Mouse (Mus musculus): Measurements from ENCODE around the gene Mcf2l. TPM values are rescaled to one million over a fixed set of nuclear protein-coding genes. Genes with fewer than 3 reads are reported as not detected.

Mcf2l gene
- total RNA-seq, 1 experiment from 2014 or later, result 26.9 TPM

DNA sequence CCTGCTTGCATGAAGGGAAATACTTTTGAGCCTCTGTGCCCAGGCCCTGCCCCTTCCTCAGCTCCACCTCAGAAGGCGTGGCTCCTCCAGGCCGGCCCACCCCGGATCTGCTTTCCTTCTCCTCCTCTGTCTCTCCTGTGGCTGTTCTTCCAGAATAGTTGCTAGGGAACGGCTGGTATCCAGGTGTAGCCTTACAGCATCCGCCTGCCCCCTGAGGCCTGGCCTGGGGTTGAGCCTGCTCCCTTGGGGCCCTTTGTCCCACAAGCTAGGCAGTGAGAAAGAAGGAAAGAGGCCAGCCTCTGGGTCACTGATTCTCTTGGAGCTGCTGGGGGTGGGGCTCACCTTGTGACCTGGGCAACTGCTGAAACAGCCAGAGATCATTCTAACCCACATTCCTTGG, 38.4 kb downstream of the Mcf2l start:
- no peak for DNase-seq

DNA sequence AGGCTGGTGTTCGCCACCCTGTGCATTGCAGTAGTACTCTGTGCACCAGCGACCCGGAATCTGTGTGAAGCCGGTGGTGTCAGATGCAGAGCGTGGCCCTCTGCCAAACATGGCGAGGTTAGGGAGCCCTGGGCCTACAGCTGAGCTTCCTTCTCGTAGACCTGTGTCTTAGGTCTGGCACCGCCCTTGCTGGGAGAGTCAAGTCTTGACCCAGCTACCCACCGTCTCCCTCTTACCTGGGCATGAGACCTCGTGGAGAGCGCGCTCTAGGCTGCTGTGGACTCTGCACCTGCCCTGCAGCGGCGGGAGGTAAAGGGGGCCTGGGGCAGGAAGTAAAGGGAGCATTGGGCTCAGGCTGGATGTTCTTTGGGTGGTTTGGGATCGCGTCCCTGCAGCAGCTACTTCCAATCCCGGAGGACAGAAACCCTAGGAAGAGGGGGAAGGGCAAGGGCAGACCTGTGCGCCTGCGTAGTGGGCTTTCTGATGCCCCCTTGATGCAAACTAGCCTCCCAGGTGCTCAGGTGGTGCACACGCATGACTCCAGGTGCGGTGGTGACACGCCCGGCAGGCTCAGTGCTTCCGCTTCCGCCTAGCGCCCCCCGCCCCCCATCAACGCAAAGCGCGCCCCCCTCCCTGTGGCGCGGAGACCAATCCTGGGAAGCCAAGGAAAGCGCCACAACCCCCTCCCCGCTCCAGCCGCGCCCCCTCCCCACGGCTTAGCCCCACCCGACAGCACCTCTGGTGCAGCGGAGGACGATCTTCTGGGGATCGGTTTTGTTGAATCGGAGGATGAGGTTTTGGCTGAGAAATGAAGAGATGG, 41.8 kb downstream of the Mcf2l start:
- DNase-seq, result no peak

DNA sequence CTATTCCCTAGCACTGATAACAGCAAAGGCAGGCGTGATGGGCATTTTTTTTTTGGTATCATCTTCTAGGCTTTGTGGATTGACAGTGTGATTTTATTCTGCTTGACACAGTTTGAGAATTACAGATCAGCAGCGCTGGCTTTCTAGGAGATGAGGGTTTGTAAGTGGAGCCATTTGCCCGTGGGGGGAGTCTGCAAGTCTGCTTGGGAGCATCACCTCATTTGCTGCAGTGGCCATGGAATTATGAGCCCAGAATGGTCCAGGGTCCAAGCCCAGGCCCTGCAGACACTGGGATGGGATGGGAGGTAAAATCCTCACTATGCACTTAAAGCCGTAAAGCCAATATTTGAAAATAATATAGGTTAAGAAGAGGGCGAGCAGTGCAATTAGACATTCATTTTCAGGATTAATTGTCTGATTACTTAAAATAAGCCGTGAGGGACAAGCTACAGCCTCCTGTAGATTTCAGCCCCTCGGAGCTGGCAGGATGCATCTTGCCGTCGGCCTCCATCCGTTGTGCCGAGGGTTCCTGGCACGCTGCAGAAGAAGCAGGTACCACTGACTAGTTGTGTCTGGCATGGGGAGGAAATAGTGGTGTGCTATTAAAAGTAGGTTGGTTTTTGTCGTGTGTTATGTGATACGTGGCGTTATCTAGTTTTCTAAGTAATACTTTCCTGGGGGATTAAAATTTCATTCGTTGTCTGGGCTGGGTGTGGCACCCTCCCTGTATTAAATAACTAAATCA, 42.7 kb downstream of the Mcf2l start:
- DNase-seq, result no peak

DNA sequence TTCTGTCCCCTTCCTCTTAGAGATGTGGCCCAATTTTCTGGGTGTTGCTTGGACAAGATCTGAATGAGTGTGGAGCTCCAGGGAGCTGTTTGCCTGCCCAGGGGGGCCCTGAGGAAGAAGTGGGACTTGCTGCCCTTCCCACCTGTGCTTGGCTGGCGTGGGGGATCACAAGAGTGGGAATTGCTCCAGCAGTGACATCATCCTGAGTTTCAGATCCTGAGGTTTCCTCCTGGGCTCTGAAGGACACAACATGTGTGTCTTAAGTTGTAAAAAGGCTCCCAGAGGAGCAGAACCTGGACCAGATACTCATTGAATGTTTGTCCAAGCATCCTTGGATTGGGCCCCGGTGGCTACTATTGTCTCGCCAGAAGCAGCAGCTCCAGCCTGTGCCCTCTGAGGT, 43.4 kb downstream of the Mcf2l start:
- no peak for DNase-seq

DNA sequence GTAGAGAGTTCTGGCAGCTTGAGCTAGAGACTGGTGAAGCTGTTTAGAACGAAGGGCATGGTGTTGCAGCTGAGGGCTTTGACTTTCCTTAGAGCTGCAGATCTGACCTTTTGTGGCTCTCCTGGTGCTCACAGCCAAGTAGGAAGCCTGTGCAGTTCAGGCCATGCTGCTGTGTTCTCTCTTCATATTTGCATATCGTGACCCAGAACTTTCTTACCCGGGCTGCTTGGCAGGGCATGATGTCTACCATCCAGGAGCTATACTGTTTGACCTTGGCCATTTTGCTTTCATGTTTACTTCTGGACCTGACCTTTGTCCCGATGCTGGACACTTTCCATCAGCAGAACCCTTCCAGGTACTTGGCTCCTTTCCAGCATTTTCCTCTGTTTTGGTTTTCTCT, 44.2 kb downstream of the Mcf2l start:
- no peak for DNase-seq

DNA sequence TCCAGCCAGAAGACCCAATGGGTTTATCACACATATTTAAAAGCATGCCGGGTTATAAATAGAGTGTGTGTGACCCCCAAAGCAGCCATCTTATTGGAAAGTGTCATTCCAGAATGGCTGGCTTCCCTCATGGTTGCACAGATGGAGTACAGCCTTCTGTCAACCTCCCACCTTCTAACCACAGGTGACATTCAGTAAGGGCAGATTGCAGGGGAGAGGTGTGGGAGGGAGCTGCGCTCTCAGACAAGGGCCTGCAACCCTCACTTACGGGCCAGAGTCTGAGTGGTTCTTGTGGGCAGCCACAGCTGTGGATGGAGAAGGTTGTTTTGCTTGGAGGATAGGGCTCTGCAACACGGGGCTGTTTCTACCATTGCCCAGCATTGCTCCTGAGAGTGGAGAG, 47.0 kb downstream of the Mcf2l start:
- no peak for DNase-seq

DNA sequence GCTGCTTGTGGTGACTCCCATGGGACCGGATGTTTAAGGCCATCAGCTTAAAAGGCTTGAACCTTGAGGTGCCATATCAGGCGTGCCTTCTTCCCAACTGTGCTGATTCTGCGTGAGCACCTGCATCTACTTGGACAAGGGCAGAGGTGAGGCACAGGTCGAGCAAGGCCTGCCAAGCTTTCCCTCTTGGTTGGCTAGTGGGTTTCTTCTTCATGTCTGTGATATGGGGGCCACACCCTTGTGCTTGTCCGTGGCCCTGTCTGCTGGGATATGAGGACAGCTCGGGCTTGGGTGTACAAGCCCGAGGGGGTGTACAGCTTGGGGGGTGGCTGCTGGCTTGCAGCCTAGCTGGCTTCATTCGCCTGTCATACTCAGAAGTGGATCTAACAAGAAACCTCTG, 51.4 kb downstream of the Mcf2l start:
- no peak for DNase-seq

DNA sequence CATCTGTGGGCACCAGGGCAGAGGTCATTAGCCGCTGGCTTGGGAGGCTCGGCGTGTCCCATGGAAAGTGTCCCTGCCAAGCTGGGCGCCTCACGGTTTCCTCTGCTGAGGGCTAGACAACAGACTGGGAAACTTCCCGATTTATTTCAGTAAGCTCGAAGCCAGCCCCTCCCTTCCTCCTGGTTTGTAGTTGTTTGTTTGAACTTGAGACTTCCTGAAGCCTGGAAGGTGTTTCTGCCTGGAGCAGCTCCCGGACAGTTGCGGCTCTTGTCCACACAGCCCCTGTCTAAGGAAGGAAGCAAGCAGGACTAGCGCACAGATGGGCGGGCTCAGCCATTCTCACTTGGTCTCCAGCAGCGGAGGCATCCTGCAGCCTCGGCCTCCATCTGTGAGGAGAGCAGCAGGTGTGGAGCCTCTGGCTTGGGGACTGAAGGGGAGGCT, 52.4 kb downstream of the Mcf2l start:
- peak; percentile 46 for DNase-seq

DNA sequence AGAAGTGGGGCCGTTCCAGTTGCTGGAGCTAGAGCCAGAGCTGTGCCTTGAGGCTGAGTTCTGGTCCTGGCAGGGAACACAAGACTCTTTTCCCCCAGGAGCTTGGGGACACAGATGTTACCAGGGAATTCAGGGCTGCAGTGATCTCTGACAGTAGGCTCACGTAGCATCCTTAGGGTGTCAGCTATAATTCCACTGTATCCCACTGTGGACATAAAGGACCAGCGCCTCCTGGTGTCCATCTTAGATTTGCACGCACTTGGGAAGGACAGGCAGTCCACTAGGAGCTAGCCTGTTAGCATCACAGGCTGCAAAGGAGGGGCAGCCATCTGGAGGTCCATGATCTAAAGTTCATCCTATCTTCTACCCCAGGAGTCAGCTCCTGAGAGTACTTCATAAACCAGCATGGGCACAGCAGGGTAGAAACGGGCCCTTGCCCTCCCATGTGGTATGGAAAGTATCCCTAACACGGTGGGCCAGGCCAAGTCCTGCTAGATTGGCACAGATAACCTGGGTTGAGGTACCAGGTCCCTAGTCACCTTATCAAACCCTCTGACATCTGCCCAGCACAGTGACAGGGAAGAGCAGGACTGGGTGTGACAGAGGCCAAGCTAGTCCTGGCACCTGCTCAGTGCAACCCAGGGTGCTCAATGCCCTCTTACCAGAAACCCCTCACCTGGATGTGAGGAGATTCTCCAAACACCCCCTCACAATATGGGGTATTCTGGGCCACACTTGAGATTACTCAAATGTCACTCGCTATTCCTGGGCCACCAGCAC, 53.8 kb downstream of the Mcf2l start:
- peak; percentile 67 for DNase-seq

DNA sequence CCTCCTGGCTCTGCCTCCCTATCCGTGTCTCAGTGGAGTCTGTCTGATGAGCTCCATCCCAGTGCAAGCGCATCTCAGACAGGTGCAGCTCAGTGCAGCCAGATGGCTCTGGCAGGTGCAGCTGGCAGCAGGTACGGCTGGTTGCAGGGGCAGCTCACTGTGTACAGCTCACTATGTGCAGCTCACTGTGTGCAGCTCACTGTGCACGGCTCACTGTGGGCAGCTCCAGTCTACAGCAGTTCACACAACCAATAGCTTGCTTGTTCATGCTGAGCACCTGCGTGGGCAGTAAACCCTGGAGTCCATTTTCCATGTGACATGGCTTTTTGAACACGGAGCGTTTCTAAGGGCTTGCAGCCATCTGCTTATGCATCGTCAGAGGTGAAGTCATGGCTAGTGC, 54.4 kb downstream of the Mcf2l start:
- no peak for DNase-seq

DNA sequence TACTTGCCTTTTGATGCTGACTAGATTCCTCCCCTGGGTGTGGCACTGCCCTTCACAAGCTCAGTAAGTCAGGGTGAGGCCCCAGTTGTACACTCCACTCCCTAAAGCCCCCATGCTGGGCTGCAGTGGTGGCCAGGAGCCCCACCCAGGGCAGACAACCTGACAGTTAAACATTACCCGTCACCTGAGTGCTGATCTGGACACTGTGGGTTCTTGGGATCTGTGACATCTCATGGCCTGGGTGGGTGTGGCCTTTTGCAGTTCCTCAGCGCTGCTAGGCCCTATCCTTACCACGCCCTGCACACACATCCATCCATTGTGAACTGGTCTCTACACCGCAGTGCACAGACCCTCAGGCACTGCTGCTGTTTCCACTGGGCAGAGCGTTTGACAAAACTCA, 55.3 kb downstream of the Mcf2l start:
- no peak for DNase-seq

DNA sequence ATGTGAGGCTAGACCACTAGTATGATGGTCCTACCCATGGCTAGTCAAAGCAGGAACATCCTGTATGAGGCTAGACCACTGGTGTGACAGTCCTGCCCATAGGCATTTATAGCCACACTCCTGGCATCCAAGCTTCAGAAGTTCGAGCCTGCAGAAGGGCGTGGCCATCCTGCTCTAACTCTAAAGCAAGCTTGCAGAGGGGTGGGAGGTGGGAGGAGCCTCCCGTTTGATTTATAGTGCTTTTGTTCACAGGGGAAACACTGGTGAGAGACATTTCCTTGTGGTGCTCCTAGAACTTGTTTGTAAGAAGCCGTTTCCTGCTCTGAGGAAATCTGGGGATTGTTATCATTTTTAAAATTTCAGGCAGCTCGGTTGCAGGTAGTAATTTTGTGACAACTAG, 56.7 kb downstream of the Mcf2l start:
- no peak for DNase-seq

DNA sequence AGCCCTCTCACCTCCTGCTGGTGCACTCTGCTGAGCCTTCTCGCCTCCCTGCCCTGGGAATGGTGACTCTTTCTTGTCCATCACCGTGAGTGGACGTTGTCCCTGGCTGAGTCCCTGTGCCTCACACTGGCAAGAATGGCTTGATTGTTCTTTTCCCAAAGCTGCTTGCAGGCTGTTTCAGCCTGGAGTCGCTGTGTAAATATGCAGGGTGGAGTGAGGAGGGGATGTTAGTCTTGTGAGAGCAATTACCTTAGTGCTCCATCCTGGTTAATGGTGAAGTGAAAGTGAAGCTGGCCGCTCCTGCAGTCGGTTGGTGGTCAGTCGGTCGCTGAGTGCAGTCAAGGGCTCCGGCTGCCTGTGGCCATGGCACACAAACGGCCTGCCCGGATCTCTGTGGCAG, 57.8 kb downstream of the Mcf2l start:
- no peak for DNase-seq

DNA sequence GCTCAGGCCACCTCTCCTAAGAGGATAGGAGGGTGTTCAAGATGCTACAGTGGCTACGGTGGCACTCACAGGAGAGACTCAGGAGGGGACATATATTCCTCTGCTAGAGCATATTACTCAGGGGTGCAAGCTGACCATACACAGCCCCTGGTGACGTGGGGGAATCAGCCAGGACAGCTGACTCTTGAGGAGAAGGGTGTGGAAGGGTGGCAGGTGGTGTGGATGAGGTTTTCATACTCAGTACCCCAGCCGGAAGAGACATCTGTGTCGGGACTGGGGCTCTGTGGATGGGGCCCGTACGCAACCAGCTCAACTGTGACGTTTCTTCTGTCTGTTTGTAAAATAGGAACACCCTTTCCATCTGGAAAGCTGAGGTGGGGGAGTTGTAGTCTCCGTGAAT, 58.9 kb downstream of the Mcf2l start:
- no peak for DNase-seq

DNA sequence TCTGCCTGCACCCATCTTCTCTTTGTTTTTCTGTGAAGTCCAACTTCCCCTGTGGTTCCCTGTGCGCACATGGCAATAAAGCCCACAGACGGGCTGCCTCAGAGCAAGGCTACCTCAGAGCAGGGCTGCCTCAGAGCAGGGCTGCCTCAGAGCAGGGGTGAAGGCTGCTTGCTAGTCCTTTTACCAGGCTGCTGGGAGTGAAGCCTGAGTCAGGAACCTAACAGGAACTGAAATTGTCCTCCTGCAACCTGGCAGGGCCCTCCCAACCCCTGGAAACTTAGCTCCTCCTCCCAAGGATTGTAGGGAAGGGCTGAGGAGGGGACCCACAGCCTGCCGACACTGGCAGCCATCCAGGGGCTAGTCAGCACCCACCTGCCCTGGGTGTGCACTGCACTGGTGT, 60.2 kb downstream of the Mcf2l start:
- no peak for DNase-seq

DNA sequence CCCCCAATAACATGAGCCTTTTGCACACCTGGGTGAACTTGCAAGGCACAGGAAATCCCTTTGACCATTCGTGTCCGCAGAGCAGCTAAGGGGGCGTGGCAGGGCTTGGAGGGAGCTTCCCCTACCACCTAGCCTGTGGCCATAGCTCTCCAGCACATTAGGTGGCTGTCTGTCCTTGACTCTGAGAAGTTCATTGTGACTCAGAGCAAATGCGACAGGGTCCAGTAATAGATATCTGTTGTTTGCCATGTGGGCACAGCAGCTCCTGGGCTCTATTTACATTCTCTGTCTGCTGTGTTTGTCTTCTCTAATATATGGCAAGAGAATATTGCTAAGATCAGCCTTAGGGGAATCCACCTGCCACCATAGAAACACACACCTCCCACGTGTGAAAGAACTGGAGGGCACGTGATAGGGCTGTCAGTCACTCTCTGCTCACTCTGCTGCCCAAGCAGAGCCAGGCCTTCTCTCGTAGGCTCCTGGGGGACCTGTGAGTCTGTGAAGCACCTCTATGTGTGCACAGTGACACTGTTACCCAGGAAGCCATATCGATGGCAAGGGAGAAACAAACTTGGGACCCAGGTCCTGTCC, 60.9 kb downstream of the Mcf2l start:
- DNase-seq, result no peak

DNA sequence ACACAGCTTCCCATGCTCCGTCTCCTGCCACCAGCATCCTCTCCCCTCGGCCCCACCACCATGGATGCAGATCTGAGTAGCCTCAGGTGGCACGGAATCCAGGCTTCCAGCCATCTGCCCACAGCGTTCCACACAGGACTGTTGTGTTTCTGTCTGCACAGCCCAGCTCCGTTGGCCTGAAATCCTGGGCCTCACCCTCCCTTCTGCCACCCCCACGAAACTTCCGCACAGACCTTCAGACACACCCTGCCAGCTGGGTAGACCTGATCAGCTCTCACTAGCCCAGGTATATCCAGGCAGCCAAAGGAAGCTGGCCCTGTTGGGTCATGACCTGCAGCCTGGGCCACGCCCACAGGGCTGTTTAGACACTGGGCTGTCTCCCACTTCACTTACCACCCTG, 66.9 kb downstream of the Mcf2l start:
- no peak for DNase-seq

DNA sequence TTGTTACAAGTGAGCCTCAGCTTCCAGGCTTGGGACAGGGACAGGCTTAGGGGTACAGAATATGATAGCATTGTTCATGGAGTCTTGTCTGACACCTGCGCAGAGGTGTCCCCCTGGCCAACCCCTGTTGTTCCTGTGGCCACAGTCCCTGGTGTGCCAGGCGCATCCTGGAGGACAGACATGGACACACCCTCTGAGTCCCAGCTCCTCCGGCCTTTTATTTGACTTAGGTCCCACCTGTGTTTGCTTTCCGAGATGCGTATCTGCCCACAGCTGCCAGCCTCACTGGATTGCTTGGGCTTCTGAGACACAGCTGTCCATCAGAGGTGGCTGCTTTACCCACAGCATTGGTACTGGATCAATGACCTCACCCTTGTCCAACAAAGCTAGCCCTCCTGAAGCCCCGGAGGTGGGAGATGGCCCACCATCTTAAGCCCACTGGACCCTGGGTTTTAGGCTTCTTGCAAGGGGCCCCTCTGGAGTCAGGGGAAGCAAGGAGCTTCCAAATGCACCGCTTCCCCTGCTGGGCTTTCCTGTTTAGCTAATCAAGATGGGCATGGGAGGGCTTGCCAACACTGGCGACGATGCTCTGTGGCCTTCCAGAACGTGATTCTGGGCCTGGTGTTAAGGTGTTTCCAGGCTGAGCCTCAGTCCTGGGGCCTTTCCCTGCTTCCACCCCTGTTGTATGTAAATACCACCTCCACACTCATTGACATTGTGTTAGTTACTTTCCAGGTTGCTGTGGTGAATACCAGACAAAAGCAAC, 67.7 kb downstream of the Mcf2l start:
- DNase-seq, result no peak

DNA sequence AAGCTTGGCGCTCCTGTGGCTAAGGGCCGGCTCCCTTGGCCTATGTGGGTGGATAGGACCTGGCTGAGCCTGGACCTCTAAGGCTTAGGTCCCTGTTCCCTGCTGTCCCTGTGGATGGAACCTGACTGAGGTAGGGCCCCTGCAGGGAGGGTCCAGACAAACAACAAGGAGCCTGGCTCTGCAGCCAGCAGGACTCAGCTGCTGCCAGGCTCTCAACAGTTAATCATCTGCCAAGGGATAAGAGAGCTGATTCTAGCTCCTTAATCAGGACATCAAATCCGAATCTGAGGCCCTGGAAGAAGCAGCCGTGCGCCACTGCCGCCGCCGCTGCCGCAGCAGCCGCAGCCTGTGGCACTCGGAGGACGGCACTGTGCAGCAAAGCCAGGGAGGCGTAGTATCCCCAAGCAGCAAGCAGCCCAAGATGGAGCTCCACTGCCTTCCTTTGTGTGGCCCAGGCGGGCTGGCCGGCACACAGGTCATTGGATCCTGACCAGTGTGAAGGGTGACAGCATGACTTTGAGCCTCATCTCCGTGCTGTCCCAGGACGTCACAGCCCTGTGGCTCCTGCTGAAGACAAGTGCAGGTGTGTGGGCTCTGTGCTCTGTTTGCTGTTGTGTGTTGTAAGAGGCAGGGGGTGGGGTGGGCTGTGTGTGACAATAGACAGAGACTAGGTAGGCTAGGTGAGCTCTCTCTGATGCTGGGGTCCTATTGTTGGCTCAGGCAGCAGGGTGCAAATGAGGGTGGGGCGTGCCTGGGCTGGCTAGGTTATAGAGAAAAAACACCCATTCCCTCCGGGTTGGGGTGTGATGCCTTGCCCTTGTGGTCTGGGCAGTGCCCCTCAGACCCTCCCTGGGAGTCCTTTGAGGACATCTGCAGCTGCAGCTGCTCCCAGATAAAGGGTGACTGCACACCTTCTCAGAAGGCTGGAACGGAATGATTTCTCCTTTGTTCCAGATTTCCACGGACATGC, 74.3 kb downstream of the Mcf2l start:
- DNase-seq, result no peak

DNA sequence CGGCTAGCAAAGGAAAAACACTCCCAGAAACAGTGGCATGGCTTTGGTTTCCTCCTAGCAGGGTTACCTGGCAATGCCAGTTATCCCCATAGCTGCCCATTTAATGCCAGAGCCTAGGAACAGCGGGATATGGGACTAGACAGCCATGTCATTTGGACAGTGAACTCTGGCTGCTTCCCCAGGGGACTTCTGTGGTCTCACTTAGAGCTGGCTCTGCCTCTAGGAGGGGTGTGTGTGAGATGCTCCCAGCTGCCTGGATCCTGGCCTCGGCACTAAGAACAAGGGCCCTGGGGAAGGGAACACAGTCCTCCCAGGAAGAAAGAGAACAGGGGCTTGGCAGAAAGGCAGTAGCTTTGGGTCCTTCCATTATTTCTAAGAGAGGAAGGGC, 75.0 kb downstream of the Mcf2l start:
- DNase-seq, result no peak
